Mouse (Mus musculus): ENCODE data around the gene Lsm4.

The Lsm4 gene

DNA sequence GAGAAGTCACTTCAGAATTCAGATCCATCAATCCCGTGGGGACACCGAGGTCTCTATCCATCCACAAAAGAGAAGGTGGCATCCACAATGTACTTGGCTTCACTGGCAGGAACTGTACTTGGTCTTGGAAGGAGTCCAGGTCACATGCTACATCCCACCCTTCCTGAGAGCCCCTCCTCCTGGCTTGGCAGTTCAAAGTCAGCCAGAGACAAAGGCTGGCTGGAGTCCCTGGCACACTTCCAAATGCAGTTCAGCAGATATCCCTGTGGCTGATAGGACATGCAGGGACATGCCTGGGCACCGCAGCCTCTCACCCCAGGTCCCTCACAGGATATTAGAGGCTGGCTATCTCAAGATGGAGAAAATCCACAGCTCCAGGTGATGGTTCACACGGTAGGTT is 23.7 kb upstream of the Lsm4 start:
- DNase-seq (ENCODE audit: low read depth, low spot score), result peak; percentile 96

DNA sequence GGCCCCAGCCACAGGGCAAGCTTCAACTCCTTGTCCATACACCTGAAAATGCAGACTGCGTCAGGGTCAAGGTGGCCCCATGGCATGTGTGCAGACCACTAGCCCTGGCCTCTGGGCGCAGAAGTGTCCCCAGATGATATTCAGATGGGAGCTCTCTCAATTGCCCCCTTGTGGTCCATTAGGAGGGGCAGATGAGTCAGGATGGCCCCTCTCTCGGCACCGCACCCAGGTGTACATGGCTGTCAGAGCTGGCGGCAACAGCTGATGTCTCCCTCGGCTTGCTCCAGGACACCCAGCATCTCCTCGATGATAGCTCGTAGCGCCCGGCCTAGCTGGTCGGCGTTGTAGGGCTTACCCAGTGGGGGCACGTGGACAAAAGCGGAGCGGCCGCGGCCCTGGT is 22.7 kb upstream of the Lsm4 start:
- no peak for DNase-seq (ENCODE audit: low read depth, low spot score)

DNA sequence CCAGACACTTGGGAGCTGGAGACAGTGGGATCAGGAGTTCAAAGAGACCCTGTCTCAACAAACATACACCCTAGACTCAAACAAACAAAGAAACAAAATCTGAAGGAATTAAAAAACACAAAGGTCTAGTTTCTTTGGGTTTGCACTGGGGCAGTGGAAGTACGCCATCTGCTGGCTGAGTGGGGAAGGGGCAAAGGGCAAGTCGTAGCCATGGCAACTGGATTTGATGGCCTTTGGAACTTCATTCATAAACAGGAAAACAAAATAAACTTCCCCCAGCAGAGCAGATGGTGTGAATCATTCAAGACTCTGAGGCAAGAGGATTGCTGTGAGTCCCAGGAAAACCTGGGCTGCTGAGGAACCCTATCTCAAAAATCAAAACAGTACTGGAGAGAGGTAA is 19.8 kb upstream of the Lsm4 start:
- DNase-seq (ENCODE audit: low read depth, low spot score), result peak; percentile 78

DNA sequence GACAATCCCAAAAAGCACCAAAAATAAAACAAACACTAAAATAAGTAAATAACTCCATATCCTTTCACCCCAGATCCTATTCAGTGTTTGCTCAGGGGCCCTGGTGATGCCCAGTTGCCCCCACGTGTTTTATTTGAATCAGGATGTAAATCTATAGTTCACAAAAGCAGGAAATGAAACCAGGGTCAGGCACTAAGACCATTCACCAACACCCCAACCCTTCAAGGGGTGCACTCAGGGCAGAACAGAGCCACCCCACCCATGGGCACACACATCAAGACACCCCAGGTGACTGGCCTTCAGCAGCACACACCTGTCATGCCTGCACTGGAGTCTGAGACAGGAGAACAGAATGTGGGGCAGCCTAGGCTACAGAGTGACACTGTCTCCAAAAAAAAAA is 18.9 kb upstream of the Lsm4 start:
- DNase-seq (ENCODE audit: low read depth, low spot score), result no peak

DNA sequence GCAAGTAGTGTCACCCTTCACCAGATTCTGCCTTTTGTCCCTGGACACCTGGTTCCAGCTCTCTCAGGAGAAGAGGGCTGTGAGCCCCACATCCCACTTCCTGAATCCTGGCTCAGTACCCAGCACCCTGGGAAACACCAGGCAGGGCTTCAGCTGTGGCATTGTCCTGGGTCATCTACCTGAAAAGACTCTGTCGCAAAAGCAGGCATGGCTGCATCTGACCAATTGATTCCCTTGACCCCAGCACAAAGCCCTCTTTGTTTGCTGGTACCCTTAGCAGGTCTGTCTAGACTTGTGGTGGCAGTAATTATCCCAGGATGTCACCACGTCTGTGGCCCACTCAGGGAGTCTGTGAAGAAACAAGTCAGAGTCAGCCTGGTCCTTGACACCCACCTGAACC is 17.6 kb upstream of the Lsm4 start:
- DNase-seq (ENCODE audit: low read depth, low spot score), result no peak

DNA sequence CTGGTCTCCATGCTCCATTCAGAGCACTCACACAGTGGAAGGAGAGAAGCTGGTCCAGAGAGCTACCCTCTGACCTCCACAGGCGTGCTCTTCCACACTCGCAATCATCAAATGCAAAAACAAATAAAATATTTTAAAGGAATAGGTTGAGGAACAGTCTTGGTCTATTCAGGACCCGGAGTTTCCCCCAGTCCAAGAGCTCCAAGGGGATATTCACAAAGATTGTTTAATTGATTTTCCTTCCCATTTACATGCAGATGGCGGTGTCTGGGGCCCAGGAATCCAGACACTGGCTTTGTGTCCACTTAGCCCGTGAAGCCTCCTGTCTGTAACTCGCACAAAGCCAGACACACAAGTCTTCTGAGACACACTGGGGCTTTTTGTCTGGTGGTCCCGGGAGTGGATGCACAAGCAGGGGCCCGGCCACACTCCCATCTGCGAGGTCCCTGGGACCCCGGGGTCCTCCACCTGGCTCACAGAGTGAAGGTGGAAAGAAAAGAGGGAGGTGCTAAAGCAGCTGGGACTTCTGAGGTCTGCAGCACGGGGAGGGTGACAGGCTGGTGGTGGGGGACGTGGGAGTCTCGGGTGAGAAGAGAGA is 16.8 kb upstream of the Lsm4 start:
- DNase-seq (ENCODE audit: low read depth, low spot score), result no peak

DNA sequence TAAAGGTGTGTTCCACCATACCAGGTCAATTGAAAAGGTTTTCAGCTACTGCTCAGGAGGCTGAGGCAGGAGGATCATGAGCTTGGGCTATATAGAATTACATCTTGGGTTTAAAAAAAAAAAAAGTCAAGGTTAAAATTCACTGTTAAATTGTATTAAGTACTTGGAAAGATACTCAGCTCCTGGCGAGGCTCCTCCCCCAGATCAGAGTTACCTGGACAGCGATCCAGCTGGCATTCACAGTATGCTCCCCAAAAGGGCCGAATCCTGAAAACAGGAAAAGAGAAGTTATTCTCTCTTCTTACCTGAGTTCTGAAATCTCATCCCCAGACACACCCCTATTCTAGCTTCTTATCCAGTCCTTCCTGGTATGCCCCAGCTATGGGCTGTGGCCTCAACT is 15.8 kb upstream of the Lsm4 start:
- no peak for DNase-seq (ENCODE audit: low read depth, low spot score)

DNA sequence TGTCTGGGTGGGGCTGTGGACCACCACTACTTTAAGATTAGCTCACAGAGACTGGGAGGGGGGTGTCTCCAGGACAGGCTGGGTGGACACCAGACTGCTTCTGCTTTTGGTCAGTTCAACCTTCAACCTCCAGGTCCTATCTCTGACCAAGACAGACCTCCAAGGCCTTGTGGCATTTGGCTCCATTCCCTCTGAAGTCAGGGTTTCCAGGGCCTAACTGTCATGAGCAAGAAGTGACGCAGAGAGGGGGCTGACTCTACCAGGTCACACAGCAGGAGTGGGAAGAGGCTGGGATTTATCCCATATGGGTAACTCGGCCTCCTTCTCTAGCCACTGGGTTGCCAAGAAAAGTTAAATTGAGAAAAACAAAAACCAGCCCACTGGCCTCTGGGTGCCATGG is 15.3 kb upstream of the Lsm4 start:
- DNase-seq (ENCODE audit: low read depth, low spot score), result no peak

DNA sequence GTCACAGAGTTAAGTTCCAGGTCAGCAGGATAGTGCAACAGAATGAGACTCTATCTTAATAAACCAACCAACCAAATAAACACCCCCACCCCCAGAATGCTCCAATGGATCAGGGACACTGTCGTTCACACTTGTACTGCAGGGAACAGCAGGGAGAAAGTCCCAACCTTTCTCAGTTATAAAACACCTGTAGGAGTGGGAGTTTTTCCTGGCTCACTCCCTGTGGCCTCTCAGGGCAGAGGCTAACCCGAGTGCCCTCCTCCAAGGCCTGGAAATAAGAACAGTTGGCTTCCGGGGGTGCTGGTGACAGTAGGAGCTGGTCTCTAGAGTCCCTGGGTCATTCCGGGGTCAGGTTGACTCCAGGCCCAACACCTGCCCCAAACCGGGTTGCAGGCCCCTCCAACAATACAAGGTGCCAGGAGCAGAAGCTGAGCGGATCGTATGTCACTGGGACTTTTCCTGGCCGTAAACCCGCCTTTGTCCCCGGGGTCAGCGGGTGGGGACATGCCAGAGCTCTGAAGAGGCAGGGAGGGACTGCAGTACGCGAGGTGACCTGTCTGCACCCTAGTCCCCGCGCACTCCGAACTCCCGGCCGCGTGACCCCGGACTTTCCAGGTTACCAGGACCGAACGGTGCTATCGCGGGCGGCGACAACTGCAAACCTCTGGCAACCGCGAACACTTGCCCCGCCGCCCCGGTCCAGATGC is 14.0 kb upstream of the Lsm4 start:
- no peak for DNase-seq (ENCODE audit: low read depth, low spot score)

DNA sequence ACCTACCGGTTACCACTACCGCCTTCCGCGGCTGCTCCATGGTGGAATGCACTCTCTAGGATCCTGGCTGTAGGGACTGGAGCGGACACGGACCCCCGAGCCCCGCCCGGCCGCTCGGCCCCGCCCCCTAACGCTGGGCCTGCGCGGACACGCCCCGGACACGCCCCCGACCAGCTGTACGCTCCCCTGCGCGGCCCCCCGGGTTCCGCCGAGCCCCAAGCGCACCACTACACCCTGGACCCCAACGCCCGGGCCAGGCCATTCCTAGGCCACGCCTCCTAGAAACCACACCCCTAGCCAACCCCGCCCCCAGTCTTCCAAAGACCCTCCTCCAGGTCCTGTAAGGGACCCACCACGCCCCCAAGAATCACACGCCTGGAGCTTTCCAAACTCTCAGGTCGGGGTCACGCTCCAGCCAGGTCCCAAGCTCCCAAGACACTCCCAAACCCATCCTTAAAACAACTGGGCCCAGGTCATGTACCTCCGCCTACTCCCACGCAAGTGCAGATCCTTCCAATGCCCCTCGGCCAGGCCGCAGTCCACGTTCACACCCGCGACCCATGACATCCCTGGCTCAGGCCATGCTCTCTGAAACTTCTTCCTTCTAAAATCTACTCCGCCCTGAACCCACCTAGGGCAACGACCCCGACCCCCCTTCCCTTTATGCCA is 13.3 kb upstream of the Lsm4 start:
- DNase-seq (ENCODE audit: low read depth, low spot score), result peak; percentile 97

DNA sequence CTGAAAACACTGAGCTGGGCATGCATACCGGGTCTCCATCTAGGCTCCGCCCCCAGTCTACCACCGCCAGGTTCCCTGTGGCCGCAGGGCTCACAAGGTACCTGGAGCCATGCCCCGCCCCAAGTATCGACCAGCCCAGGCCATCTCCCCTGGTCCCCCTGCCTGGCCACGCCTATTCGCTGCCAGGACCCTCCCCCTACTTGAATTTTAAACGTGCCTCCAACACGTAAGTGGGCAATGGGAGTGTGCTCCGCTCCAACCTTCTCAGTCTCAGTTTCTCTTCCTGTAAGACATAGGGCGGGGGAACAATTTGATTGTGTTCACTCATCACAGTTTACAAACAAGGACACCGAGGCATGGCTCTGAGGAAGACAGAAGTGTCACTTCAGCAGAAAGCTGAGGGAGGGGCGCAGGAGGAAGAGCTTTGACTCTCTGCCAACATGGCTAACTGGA is 12.7 kb upstream of the Lsm4 start, which contains the start of gene Pgpep1:
Pgpep1 (minus strand) TSS at position 116 of the 453 bp plus-strand sequence.
- peak; percentile 95 for DNase-seq (ENCODE audit: low read depth, low spot score)

DNA sequence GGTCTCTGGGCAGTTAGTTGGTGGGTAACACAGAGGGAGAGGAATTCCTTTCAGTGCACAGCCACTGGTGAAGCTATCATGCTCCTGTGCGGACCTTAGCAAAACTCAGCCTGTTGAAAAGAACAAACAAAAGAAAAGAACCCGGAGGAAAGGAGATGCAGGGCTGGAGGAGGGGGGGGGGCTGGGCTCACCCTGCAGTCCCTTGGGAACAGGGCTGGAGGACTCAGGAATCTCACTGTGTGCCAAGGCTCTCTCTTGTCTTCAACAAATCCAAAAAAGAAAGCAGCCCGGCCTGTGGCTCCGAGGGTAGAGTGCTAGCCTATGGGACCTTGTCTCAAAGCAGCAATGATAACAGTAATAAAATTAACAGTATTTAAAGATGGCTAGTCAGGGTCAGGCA is 9.4 kb upstream of the Lsm4 start:
- DNase-seq (ENCODE audit: low read depth, low spot score), result no peak

DNA sequence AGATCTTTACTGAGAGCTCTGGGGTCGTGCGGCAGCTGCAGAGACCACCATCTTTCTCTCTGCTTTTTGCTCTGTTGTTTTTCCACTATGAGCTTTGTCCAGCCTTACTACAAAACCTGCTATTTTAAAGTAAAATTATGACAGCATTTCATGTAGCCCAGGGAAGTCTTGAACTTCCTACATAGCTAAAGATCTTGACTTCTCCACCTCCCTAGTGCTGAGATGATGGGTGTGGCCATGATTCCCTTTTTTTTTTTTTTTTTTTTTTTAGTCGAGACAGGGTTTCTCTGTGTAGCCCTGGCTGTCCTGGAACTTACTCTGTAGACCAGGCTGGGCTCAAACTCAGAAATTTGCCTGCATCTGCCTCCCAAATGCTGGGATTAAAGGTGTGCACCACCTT is 8.4 kb upstream of the Lsm4 start:
- no peak for DNase-seq (ENCODE audit: low read depth, low spot score)

DNA sequence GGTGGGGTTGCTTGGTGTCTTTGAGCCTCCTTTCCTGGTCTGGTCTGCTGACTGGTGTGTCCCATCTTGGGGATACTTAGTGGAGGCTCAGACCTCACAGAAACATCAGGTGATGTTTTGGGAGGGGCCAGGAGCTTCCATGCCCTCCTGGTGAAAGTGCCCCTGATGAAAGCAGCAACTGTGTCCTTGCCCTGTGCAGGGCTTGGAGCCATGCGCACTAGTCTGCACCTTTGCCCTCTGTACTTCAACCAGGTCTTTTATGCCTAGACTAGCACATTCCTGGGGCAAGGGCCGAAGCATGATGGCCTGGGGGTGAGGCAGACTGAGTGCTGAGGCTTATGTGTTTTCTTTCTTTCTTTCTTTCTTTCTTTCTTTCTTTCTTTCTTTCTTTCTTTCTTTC is 7.4 kb upstream of the Lsm4 start:
- DNase-seq (ENCODE audit: low read depth, low spot score), result no peak

DNA sequence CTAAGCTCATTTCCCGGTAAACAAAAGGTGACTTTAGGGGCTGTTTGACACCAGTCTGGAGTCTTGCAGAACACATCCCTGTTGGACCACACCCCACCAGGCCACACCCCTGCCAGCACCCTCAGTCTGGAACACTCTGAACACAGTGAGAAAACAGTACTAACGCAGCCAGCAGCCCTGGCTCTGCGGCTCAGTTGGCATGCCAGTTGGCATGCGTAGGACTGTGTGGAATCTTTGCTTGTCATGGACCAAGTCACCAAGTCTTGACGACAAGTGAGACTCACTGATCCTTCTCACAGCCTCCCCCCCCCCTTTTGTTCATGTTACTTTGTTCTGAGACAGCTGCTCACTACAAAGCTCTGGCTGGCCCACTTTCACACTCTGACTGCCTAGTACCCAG is 6.0 kb upstream of the Lsm4 start:
- DNase-seq (ENCODE audit: low read depth, low spot score), result peak; percentile 56

DNA sequence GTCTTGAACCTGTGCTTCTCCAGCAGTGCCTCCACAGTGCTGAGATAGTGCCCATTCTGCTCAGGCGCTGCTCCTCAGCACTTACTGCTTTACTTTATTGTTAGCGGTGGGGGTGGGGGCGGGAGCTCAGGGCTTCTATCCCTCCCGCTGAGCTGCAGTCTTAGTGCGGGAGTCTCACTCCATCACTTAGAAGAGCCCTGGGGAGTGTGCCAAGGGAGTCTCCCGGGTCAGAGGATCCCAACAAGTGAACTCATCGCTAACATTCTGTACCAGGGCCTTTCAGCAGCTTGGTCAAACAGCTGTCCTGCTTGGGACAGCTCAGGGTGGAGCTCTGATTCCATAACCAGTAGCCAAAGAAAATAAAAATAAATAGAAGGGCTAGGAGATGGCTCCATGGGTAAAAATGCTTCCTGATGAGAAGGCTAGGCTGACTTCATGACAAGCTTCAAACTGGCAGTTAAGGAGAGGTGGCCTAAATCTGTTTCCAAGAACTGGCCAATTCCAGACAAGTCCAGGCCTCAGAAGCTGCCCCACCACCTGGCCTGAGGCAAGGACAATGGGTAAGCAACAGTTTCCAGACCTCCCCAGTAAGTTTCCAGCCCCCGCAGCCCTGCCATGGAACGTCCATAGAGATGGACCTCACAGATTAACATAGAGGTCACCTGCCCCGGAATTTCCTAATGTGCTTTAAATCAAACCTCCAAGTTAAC is 1.3 kb upstream of the Lsm4 start:
- DNase-seq (ENCODE audit: low read depth, low spot score), result peak; percentile 75

DNA sequence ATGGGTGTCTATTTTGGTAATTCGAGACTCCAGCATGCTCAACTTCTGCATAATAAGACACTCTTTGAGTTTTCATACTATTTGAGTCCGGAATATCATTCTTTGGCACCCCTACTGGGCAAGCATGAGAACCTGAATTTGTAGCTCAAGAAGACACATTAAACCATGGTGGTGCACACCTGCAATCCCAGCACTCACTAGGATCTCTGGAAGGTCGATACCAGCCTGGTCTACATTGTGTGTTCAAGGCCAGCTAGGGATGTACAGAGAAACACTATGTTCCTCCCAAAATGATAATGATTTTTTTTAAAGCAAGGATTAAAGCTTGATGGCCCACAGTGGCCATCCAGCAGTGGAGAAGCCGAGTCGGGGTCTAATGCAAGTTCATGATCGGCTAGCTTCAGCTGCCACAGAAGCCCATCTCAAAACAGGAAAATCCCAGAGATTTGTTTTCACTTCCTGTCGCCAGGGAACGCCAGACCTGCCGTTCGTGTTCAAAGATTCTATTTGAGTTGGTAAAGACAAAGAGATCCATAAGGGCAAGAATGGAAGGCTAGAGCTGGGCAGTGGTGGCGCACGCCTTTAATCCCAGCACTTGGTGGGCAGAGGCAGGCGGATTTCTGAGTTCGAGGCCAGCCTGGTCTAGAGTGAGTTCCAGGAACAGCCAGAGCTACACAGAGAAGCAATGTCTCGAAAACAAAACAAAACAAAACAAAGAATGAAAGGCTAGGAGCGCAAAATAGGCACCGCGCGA is 546 bp upstream of the Lsm4 start:
- DNase-seq (ENCODE audit: low read depth, low spot score), result no peak

DNA sequence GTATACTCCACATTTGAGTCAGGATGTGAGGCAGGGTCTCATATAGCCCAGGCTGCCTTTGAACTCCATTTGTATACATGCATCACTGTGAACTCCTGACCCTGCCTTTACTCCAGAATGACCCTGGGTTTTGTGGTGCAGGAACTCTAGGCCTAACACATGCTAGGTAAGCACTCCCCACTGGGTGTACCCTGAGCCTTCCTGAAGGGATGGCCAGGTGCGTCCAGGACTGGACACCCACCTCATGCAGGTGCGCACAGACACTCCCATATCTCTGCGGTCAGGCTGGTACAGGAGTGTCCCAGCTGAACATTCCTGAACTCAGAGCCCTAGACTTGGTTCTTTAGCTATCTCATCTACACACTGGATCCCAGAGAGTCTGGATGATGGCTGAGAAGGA is 1.1 kb downstream of the Lsm4 start:
- DNase-seq (ENCODE audit: low read depth, low spot score), result no peak

DNA sequence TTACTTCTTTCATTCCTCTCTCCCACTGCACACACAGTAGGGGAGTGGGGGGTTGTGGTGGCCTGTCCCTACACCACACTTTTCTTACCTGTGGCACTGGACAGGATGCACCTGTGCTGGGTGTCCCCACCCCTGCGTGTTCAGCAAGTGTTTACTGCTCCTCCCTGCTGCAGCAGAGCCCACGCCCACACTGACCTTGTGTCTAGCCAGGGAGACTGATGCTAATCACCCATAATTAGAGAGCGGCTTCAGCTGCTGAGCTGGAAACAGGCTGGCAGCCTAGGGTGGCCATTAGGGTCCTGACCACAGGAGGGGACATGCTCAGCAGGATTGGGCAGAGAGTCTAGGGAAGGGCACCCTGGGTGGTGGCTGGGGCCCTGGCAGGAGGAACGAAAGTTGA is 1.7 kb downstream of the Lsm4 start:
- peak; percentile 47 for DNase-seq (ENCODE audit: low read depth, low spot score)

DNA sequence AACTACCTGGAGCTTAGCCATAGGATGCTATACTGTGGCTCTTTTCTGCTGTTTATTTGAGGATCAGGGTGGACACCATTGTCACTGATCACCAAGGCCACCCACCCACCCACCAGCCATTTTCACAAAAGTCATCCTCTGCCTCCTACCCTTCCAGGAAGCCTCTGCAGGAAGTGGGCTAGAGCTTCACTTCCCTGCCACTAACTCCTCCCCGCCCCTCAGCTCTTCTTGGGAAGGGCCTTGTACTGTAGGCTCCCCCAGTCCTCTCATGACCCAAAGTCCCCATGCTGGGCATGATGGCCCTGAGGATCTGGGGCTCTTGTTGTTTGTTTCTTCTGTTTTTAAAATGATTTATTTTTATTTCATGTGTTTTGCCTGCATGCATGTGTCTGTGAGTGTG is 2.3 kb downstream of the Lsm4 start:
- no peak for DNase-seq (ENCODE audit: low read depth, low spot score)

DNA sequence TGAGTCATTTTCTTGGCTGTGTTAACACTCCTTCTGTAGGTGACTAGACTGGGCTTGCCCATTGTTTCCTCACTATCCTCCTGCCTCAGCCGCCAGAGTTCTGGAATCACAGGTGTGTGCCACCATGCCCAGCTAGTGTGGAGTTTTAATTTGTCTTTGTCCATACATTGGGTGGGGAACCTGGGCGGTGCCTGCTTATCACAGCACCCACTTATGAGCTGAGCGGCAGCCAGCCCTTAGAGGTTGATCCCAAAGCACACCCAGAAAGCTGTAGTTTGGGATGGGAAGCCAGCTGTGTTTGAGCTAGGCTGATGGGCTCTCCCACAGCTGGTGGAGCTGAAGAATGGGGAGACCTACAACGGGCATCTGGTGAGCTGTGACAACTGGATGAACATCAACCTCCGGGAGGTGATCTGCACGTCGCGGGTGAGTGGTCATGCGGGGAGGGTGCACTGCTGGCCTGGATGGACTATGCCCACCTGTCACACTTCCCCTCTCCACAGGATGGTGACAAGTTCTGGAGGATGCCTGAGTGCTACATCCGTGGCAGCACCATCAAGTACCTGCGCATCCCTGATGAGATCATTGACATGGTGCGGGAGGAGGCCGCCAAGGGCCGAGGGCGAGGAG is 4.5 kb downstream of the Lsm4 start:
- DNase-seq (ENCODE audit: low read depth, low spot score), result no peak
